Comparison of ENCODE assay signal across 8 mouse cellular contexts in genomic region chr9:120492010-120492399, GRCm38 (mm10). TPM values are rescaled to one million over a fixed set of nuclear protein-coding genes. Genes with fewer than 3 reads are reported as not detected.
DNase-seq lines count a peak whose midpoint lies in the region; ATAC-seq and TF ChIP-seq lines count a peak whose summit lies in the region.

Eif1b (plus strand) TSS chr9:120492232.

- TF ChIP-seq CTCF in testis, adult 2 months (IDR thresholded peaks at IDR 0.05; ENCODE audit: control insufficient read depth, insufficient read depth, insufficient replicate concordance, low read depth, low read length) = no peak

- peak within 1 kb of the TSS; percentile 92 for H3K4me3 ChIP-seq in testis, adult 2 months (ENCODE audit: control insufficient read depth, low read depth, low read length)
- H3K4me3 ChIP-seq in brown adipose tissue, adult 24 weeks (ENCODE audit: insufficient read depth, low read depth, low read length) = peak within 1 kb of the TSS; percentile 99
- peak within 1 kb of the TSS; percentile 91 for H3K4me3 ChIP-seq in megakaryocyte, embryonic 14.5 days (replicated peaks)

- no peak for TF ChIP-seq POLR2A in testis, adult 2 months (IDR thresholded peaks at IDR 0.05; ENCODE audit: control insufficient read depth, low read depth, low read length)

- no peak for ATAC-seq in granulocyte monocyte progenitor cell, adult 5-6 weeks (replicated peaks; ENCODE audit: poor library complexity, severe bottlenecking)

- H3K4me1 ChIP-seq in testis, adult 2 months (ENCODE audit: control insufficient read depth, insufficient read depth, low read length) = peaks cover 2% of the 10 kb centered on the region
- no peaks in the 10 kb centered on the region for H3K4me1 ChIP-seq in brown adipose tissue, adult 24 weeks (ENCODE audit: control insufficient read depth, insufficient read depth, insufficient read length, low read length)
- peaks cover 28% of the 10 kb centered on the region for H3K4me1 ChIP-seq in megakaryocyte, embryonic 14.5 days

- DNase-seq in testis, postnatal 10 days (ENCODE audit: low spot score) = no peak
- no peak for DNase-seq in large intestine, adult 2 months (ENCODE audit: low read depth, low spot score)
- DNase-seq in cerebellum, adult 9-10 months = no peak
- DNase-seq in testis, postnatal 14 days (ENCODE audit: low spot score) = no peak

- H3K27me3 ChIP-seq in testis, adult 2 months (ENCODE audit: control insufficient read depth, insufficient read depth, low read length) = no peaks in the 10 kb centered on the region
- peaks cover 8% of the 10 kb centered on the region for H3K27me3 ChIP-seq in megakaryocyte, embryonic 14.5 days (replicated peaks)

- peak within 1 kb of the TSS; percentile 80 for H3K27ac ChIP-seq in testis, adult 2 months (ENCODE audit: control insufficient read depth, insufficient read depth, low read depth, low read length)
- peak within 1 kb of the TSS; percentile 73 for H3K27ac ChIP-seq in brown adipose tissue, adult 24 weeks (replicated peaks; ENCODE audit: low read depth, low read length)

- 5% methylated on average over 19 of the region's 19 CpGs for WGBS in large intestine, adult 2 months

- no peaks in the 10 kb centered on the region for H3K9me3 ChIP-seq in megakaryocyte, embryonic 14.5 days

- no peaks in the 10 kb centered on the region; the same call in none of the 2 replicates for H3K36me3 ChIP-seq in testis, adult 2 months (ENCODE audit: control insufficient read depth, insufficient read depth, low read length)
- peaks cover 32% of the 10 kb centered on the region for H3K36me3 ChIP-seq in megakaryocyte, embryonic 14.5 days (replicated peaks; ENCODE audit: low read length)

RNA-seq across cellular contexts. Expression of gene Eif1b, which starts in this region (rescaled TPM):
- polyA plus RNA-seq in testis, adult 2 months (2012; rRNA removed) = 105 and 115 TPM in 2 replicates
- polyA plus RNA-seq in brown adipose tissue, adult 24 weeks (2012; ENCODE audit: insufficient read depth, insufficient read length, missing spikeins) = 46.0 and 50.9 TPM in 2 replicates
- 75.6 and 84.1 TPM in 2 replicates for total RNA-seq in granulocyte monocyte progenitor cell, adult 5-6 weeks (2014; fragmentation: Nextera tagmentation)
- 108 and 134 TPM in 2 replicates for total RNA-seq in granulocyte monocyte progenitor cell, adult 5-6 weeks (2017)
- 20.8 and 23.8 TPM in 2 replicates for polyA plus RNA-seq in large intestine, adult 2 months (2012; rRNA removed)
- polyA plus RNA-seq in megakaryocyte, embryonic 14.5 days (2012; ENCODE audit: insufficient read depth, low replicate concordance) = 112 and 150 TPM in 2 replicates
